Mouse (Mus musculus): Measurements from ENCODE around the gene Pros1. TPM values are rescaled to one million over a fixed set of nuclear protein-coding genes. Genes with fewer than 3 reads are reported as not detected.

Pros1 gene
- total RNA-seq, 2 experiments from 2014 or later, result 8.9 to 10.0 TPM

Small RNAs within 50 kb of the gene (microRNA-seq; reads per million reads assigned to microRNA genes)
- 0 reads per million in 2 experiments for gene Gm25986

Other genes with a start within 250 kb of the Pros1 start
- 10 to 100 TPM in 1 of 2 experiments, 1 to 10 TPM in 1; 9.0 to 11.6 TPM for gene Nsun3, start 67.5 kb upstream of the Pros1 start, total RNA-seq (2021)
- gene Stx19, start 39.6 kb upstream of the Pros1 start, total RNA-seq (2021), result not detected
- 10 to 100 TPM; 10.3 to 13.5 TPM for gene Arl13b, start 7.3 kb upstream of the Pros1 start, total RNA-seq (2021)

Measured in layer of hippocampus, adult 18-20 months (tissue).